Mouse (Mus musculus) cerebellum, adult 18-20 months (tissue): ENCODE data around the gene Kif1b.

ENCODE experiments used
- DNase-seq, 2 experiments: peaks; one replicate each; pipeline ENCODE4 v3.0.0; 2021

Kif1b gene

DNA sequence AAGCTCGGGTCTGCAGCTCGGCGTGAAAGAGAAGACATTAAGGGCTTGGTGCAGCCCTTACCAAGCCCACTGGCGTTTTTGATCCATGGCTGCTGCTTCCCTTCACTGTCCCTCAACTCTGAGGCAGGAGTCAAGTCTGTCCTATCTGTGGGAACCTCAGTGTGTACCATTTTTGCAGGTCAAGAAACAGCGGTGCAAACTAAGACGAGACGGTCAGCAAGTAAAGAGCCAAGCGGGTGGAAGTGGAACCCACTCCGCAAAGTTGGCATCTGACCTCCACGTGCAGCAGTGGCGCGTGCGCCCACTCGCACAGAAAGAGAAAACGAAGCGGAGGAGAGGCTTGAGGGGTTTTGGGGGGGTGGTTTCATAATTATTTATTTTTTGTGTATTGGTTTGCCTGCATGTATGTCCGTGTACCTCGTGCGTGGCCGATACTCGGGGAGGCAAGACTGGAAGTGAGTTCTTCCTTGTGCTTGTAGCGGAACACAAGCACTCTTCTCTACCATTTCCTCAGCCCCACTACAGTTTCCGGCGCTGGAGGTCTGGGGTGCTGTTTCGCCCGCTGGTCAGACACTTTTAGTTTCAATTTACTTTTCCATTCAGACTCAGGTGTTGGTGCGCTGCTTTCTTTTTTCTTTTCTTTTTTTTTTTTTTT, 140.4 kb downstream of the Kif1b start:
- DNase-seq, result peak in 1 of 2 experiments; percentile 27

DNA sequence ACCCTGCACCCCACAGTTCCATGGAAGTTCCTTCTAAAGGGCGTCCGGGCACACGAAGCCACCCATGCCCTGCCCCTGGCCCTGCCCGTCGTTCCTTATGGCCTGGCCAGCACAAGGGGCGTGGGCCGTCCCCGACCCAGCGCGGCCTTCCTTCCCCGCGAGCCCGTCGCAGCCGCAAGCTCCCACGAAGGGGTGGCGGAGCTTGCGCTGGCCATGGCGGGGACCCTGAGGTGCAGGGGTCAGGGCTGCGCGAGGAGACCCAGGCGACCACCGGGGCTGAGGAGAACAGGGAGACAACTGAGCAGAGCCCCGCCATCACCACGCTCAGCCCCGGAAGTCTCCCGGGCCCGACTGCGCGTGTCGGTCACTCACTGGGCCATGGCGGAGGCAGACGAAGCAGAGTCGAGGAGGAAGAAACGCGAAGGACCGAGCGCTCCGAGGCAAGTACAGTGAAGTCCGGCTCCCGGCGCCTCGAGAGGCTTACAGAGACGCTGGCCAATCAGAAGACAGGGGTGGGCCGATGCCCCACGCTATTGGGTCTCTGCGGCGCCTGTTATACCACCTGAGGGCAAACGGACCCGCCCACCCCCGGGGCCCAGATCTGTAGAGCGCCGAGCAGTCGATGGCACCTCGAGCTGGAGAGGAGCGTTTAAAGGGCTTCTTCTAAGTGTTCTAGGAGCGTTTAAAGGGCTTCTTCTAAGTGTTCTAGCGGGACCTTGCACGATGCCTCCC, 141.1 kb downstream of the Kif1b start, which contains the start of gene Pgd:
Pgd (minus strand) TSS at position 557 of the 732 bp plus-strand sequence.
- peak; percentile 96 to 98 for DNase-seq

DNA sequence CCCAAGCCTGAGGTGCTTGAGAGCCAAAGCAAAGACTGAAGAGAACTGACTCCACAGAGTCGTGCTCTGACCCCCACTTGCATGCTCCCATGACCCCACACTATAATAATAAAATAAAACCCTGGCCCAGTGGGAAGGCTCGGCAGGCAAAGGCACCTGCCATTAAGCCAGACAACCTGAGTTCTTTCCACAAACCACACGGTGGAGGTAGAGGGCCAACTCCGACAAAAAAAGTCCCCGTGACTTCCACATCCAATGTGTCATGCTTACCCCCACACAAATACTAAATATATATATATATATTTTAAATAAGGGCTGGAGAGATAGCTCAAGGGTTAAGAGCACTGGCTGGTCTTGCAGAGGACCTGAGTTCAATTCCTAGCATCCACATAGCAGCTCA, 143.3 kb downstream of the Kif1b start:
- DNase-seq, result no peak

DNA sequence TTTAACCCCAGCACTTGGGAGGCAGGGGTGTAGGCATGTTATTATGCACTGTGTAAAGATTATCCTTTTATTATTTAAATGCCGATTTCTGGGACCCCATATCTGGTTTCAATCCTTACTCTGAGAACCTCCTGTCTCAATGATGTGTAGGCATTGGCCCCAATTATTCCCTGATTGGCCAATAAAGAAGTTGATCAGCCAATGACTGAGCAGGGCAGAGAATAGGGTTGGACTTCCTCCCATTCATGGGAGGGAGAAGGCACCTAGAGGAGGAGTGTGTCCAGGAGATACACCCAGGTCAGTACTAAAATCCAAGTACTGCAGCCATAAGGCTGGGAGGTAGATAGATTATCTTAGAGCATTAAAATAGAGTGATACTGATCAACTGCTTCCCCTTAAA, 144.3 kb downstream of the Kif1b start:
- no peak for DNase-seq

DNA sequence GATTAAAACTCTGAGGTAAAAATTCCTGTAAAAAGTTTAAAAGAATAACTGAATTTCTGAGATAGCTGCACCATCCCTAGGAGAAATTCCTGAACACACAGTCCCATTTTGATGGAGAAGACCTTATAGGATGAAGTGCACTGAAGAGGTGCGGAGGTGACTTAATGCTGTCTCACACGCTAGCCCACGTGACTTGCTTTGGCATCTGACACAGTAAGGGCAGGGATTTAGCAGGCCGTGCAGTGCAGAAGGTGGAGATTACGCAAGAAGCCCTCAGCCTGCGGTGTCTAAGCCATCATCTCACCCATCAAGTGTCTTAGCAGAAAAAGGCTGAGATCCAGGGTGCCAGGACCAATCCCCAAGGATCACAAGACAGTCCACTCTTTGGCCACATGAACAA, 146.3 kb downstream of the Kif1b start:
- DNase-seq, result no peak

DNA sequence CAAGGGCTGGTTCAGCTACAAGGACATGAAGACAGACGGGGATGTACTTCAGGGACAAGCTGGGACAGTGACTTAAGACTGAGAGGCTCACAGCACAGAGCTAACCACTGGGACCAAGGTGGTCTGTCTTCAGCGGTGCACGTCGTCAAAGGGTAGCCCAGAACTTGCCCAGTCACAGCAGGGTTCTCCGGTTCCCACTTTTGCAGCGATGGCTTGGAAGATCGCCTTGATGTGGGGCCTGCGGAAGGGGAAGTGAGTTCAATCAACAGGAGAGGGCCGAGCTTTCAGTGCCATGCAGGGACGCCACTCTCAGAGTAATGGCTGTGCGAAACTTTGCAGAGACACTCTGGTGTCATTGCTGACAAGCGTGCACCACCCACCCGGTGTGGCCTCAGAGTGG, 147.6 kb downstream of the Kif1b start:
- no peak for DNase-seq

DNA sequence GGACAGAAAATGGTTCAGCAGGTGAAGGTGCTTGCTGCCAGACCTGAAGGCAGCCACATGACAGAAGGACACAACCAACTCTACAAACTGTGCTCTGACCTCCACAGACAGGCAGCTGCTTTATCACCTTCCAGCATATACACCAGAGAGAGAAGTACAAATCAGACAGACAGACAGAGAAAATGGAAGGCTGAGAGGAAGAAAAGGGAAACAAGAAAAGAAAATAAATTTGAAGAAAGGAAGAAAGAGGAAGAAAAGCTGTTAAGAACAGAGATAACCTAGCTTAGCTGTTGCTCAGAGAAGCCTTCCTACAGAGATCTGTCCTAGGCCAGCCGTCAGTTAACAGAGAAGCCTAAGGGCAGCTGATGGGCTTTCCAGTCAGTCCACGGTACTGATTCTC, 148.3 kb downstream of the Kif1b start:
- DNase-seq, result no peak

DNA sequence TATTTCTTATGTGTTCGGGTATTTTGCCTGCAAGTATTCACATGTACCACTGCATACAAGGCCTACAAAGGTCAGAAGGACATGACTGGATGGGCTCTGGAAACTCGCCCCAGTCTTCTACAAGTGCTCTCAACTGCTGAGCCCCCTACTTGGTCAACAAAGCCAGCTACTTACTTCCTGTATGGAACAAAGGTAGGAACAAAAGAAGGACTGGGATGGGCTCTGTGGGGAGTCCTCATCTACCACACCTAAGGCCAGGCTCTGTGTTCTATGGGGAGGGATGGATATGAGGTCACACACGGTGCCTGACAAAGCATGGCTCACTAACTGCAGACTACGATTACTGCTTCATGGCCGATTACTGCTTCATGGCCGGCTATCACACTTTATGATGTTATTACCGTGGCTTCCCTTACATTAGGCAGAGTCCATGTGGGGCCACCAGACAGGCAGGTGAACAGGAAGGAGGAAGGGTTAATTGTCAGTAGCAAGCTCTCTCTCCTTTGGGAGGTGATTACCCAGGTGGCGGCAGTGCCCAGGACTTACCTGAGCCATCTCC, 150.0 kb downstream of the Kif1b start:
- DNase-seq, result no peak

DNA sequence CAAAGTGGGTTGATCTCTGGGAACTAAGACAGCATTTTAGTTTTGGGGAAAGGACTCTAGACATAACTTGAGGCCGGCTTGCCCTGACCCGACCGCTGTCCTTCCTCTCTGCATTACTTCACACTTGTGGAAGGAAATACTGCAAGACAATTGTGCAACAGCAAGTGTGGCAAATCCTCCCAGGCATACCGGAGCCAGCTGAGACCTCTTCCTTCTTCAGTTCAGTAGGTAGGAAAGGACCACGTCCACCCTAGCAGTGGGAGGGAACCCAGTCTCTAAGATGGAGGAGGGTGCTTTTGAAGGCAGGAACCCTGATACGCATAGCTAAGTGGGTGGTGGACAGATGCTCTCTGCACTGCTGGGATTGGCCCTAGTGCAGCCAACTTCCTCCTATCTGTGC, 151.8 kb downstream of the Kif1b start:
- no peak for DNase-seq

DNA sequence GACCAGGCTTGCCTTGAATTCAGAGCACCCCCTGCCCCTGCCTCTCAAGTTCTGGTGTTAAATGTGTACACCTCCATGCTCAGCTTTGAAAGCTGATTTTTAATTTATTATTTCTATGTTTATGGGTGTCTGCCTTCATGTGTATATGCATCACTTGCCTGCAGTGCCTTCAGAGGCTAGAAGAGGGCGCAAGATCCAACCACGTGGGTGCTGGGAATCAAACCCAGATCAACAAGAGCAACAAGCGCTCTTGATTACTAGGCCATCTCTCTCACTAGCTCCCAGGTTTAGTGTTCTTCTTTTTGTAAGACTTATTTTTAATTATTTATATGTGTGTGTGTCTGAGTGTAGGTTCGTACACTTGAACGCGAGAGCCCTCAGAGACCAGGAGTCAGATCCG, 152.6 kb downstream of the Kif1b start:
- DNase-seq, result no peak

DNA sequence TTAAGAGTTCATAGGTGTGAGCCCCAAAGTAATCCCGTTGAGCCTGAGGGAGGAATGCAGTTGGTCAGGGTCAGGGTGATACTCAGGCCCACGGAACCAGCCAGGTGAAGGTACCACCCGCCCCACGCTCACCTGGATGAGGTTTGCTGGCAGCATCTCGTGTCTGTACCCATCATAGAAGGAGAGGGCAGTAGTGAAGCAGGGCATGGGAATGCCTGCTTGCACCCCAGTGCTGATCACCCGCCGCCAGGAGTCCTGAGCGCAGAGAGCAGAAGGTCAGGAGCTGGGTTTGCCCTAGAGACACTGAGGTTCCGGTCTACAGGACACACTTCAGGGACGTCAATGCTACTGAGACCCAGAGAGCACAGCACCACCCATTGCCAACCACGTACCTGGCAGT, 156.8 kb downstream of the Kif1b start:
- no peak for DNase-seq

DNA sequence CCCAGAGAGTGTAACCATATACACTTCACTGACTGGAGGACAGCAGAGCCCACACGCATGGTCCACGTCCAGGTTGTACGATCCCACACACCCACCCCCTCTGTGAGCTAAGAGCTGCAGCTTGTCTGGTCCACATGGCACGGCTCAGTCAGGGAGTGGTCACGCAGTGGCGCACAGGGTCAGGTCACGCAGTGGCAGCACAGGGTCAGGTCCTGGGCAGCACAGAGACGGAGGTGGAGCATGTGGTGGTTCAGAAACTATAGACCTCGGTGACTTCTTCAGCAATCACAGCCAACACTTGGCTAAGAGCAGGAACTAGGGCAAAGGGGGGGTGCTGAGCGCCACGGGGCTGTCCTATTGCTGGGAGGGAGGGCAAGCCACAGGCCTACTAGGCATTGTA, 157.2 kb downstream of the Kif1b start:
- no peak for DNase-seq

DNA sequence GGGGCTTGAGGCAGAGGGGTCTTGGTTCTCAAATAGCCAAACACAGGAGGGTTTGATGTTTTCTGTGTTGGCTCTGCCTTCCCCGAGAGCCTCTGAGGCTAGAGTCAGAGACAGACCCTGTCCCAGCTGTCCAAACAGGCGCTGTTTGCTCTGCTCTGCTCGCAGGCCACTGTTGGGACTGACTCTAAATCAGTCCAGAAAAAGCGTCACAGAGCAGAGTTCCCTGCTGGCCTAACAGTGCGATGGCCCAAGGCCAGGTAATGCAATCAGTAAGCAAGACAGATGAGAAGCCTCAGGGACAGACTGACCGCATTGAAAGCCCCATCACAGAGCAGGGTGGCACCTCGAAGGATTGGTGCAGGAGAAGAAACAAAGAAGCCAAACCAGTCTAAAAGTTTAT, 157.9 kb downstream of the Kif1b start:
- DNase-seq, result no peak

DNA sequence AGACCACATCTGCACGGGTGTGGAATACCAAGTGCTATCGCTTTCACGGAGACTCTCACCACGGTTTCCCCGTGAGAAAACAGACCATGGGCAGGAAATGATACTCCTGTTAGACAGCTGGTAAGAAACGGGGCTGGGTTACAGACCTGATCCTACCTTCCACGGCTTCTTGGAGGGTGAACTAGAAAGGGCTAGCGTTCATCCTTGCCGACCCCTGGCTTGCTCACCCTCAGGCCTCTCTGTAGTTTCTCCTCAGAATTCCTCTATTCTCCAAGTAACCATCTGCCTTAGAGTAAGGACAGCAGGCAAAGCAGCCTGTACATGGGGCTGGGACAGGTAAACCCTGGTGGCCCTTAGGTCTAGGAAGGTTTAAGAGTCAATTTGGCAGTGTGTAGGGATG, 158.3 kb downstream of the Kif1b start:
- no peak for DNase-seq

DNA sequence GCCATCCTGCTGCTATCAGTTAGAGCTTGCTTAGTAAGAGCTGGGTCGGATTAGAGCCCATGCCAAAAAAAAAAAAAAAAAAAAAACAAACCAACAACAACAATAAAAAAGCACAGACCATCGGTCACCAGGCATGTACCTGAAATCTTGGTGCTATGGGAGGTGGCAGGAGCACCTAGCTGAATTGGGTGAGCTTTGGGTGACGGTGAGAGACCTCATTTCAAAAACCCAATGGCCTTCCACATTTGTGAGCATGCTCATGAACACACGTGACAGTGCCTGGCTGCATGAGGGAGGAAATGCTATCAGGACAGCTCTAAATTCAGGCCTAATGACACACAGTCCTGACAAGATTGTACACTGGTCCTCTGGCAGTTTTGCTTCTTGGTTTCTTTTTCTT, 159.4 kb downstream of the Kif1b start:
- DNase-seq, result no peak

DNA sequence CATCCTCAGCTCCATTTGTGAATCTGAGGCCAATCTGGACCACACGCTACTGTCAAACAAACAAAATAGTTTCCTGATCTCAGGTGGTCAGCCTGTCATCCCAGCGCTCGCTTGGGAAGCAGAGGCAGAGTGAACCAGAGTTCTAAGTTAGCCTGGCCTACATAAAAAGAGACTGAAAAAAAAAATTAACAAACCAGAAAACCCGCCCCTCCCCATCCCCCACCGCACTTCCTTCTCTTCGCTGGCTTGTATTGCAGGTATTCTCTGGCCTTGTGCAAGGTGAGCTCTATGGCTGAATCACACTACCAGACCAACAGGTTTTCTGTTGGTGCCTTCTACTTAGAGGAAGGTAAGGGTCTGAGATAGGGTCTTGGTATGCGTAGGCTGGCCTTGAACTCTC, 160.0 kb downstream of the Kif1b start:
- DNase-seq, result no peak

DNA sequence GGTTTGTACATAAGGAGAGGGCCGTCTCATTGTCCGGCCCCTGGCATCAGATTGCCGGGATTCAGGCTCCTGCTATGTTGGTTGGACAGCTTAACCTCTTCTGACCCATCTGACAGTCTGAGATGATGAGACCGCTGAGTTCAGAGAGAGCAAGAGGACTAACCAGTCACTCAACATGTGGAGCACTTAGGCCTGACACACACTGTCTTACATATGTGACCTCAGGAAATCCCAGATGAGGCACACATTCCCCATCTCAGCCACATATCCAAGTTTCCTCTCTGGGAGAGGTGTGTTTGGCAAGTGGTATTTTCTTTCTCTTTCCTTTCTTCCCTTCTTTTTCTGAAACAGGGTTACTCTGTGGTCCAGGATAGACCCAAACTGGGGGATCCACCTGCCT, 162.3 kb downstream of the Kif1b start:
- DNase-seq, result no peak

DNA sequence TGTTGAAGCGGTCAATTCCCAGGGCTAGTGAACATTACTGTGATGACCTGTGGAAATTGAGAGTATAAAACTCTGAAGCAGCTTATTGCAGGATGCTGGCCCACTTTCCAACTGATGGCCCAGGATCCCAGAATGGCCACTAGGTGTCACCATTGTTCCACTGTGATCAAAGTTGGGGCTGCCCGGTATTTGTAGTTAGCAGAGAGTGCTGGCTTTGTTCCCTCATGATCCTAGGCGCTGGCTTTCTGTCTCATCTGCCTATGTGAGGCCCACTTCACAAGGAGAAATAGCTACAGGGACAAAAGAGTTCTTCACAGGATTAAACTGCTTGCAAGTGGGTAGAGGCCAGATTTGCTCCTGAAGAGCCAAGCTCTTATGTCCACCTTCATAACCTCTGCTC, 163.0 kb downstream of the Kif1b start:
- DNase-seq, result peak; percentile 75 to 84

DNA sequence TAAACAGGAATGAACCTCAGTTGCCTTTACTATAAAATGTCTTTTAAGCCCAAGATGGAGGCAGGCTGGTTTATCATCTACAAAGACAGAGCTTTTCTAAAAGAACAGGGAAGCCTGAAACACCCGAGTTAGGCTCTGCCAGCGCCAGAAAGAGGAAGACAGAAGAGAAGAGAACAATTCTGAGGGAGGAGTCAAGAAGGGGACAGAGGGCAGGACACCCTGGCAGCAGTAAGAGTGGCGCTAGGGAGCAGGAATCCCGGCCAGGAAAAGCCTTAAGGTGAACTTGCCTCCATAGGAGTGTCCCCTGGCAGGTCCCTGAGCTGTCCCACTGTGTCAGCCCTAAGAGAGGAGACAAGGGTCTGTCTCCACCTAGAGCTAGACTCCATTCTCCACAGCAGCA, 163.9 kb downstream of the Kif1b start:
- no peak for DNase-seq

DNA sequence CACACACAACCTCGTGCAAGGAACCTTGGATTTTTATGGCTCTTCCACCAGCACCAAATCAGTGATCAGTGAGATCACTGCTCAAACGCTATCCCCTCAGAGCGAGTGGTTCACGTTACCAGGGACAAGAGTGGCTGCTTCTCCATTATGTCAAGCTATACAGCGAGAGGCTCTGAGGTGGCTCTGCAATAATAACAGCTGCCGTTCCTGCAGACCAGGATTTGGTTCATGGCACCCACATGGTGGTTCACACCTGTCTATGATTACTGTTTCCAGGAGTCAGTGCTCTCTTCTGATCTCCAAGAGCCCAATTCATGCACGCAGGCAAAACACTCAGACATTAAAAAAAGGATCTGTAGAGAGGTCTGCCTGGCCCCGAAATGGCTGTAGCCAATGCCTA, 169.0 kb downstream of the Kif1b start:
- no peak for DNase-seq

DNA sequence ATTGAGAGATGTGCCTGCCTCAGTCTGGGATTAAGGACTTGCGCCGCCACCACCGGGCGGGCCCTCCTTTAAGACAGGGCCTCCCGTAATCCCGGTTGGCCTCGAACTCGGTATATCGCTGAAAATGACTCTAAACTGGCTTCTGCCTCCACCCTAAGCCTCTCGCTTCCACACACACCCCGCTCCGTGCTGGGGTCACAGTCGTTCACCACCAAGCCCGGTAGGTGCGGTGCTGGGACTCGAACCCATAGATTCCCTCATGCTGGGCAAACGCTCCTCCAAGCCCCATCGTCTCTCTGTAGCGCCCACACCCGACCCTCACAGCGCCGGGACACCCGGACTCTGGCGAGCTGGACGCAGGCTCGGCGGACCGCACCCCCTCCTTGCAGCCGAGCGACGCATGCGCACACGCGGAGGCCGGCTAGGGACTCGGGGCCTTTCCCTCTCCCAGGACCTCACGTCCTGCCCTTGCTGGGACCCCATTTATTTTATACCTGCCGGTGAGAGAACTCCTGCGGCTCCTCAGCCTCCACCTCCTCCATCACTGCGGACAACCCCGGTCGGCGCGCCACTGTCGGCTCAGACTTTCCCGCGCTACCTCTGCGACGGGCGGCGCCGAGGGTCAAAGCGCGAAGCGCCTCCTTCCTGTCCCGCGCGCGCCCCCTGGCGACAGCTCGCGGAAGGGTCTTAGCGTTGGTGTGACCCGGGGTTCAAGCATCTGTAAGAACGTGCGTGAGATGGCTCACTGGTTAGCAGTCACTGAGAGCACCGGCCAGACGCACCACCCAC, 170.3 kb downstream of the Kif1b start, which contains the start of gene Cenps:
Cenps (minus strand) TSS at position 648 of the 789 bp plus-strand sequence.
- DNase-seq, result peak; percentile 87 to 95

DNA sequence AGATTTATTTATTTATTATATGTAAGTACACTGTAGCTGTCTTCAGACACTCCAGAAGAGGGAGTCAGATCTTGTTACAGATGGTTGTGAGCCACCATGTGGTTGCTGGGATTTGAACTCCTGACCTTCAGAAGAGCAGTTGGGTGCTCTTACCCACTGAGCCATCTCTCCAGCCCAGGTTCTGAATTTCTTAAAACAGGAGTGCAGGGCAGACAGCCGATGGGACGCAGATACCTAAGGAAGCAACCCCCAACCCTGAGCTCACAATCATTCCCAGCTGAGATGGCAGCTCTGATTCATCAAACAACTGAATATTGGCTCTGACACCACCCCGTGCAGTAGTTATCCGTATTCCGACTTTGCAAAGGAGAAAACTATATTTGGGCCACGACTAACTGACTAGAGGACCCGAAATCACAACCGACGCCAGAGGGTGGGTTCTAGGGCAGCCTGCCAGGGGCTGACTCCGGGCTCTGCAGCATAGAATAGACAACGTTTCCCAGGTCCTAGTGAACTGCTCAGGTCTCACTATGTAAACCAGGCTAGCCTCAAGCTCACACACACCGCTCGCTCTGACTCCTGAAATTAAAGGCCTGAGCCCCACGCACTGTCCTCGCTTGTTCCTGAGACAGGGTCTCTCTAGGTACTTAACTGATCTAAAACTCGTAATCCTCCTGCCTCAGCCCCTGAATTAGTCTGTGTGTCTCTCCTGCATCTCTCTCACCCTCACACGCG, 171.2 kb downstream of the Kif1b start:
- peak in 1 of 2 experiments; percentile 22 for DNase-seq

DNA sequence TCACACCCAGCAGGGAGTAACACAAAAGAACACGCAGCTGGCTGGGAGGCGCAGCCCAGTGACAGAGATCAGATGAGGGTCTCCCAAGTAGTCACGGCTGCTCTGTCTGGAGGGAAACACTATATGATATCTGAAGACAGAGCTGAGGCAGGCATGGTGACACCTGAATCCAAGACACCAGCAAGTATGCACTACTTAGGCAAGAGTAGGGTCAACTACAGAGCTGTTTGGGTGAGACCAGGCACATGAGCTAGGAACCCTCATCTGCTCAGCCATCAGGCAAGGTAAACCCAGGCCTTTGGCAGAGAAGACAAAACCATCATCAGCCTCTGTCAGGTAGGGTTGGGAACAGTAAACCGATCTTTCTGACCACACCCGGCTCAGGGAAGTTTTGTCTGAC, 174.1 kb downstream of the Kif1b start:
- no peak for DNase-seq
